Mouse (Mus musculus) heart, postnatal 0 days (tissue): ENCODE data around the gene Slc5a10. TPM values are rescaled to one million over a fixed set of nuclear protein-coding genes. Genes with fewer than 3 reads are reported as not detected.

Source experiments
- ATAC-seq: fragments of 200-750 bp; cut with Nextera tagmentation; 2 replicates; pipeline ENCODE4 v1.8.0; 2017; ENCODE audit warnings: low read depth, moderate number of reproducible peaks, moderate library complexity; ENCODE audit not compliant: insufficient read depth
- DNase-seq: peaks from one replicate; pipeline ENCODE4 v3.0.0-alpha.2; 2016; ENCODE audit warnings: low spot score
- H3K27ac ChIP-seq: fragments of 300-500 bp; sonication (generic); 2 replicates; pipeline ENCODE4 v1.5.1; 2014; ENCODE audit warnings: low read depth, mild to moderate bottlenecking
- H3K27me3 ChIP-seq: fragments of 300-500 bp; sonication (generic); 2 replicates; pipeline ENCODE4 v1.6.1; 2014; ENCODE audit warnings: low read length, mixed read lengths; ENCODE audit not compliant: control insufficient read depth, insufficient read depth
- H3K36me3 ChIP-seq: fragments of 300-500 bp; sonication (generic); replicated peaks from 2 replicates; pipeline ENCODE4 v1.6.1; 2014; ENCODE audit warnings: low read length, mixed read lengths; ENCODE audit not compliant: control insufficient read depth, insufficient read depth
- H3K4me1 ChIP-seq: fragments of 300-500 bp; sonication (generic); 2 replicates; pipeline ENCODE4 v1.6.1; 2014; ENCODE audit warnings: antibody characterized with exemption; ENCODE audit not compliant: control insufficient read depth, insufficient read depth
- H3K4me2 ChIP-seq: fragments of 300-500 bp; sonication (generic); 2 replicates; pipeline ENCODE4 v1.6.1; 2014; ENCODE audit warnings: low read depth, mild to moderate bottlenecking, low read length, moderate library complexity
- H3K4me3 ChIP-seq: fragments of 300-500 bp; sonication (generic); 2 replicates; pipeline ENCODE4 v1.5.1; 2014; ENCODE audit warnings: low read depth, low read length
- H3K9ac ChIP-seq: fragments of 300-500 bp; sonication (generic); replicated peaks from 2 replicates; pipeline ENCODE4 v1.6.1; 2014; ENCODE audit warnings: low read depth, low read length, mixed read lengths
- H3K9me3 ChIP-seq: fragments of 300-500 bp; sonication (generic); replicated peaks from 2 replicates; pipeline ENCODE4 v1.6.1; 2016; ENCODE audit warnings: low read length; ENCODE audit not compliant: control insufficient read depth
- CTCF ChIP-seq: IDR thresholded peaks from 2 replicates; pipeline ENCODE4 v1.5.1; 2016; ENCODE audit warnings: antibody characterized with exemption, control low read depth, low read depth
- EP300 ChIP-seq: IDR thresholded peaks from 2 replicates; pipeline ENCODE4 v1.6.1; 2016; ENCODE audit warnings: antibody characterized with exemption, low read depth
- WGBS: fragments of 180-500 bp; shearing (Covaris S2); extraction: QIAGEN DNeasy Blood & Tissue Kit; methylation state at CpG from one replicate; pipeline ENCODE4 v1.1.7; 2014; 5-methylcytosine and 5-hydroxymethylcytosine counted together
- polyA plus RNA-seq: library from polyadenylated mRNA; unstranded; fragments of >200 nt; fragmentation: Nextera tagmentation; extraction: Ambion mirVana; gene quantifications from 2 replicates; pipeline ENCODE4 v1.2.1, GENCODE M21; 2015
- total RNA-seq: library from RNA; depleted of rRNA; stranded (reverse); fragments of >200 nt; gene quantifications from 2 replicates; pipeline ENCODE4 v1.2.3, GENCODE M21; 2014; ENCODE audit warnings: low replicate concordance

The Slc5a10 gene
- total and polyA plus RNA-seq, 2 experiments from 2014 or later = not detected

- Histone ChIP-seq H3K4me2 (no peak overlapping the region), H3K27me3 (no peaks in the 10 kb centered on the region), H3K4me1 (no peaks in the 10 kb centered on the region), H3K9ac (no peak overlapping the region), H3K9me3 (no peaks in the 10 kb centered on the region), H3K27ac (no peak overlapping the region), H3K4me3 (no peak overlapping the region), H3K36me3 (peaks cover 82% of the 10 kb centered on the region)
- WGBS = 80% methylated on average over 7 of the region's 7 CpGs
- TF ChIP-seq EP300 (no peak), CTCF (no peak)
- no peak for ATAC-seq
- DNase-seq = no peak
Measured at GRCm38 (mm10) chr11:61732672-61733071, 12.0 kb upstream of the Slc5a10 start.

GRCm38 (mm10) chr11:61728037-61728436, 7.4 kb upstream of the Slc5a10 start:
- no peaks in the 10 kb centered on the region for H3K9me3 ChIP-seq
- H3K4me1 ChIP-seq = no peaks in the 10 kb centered on the region
- no peaks in the 10 kb centered on the region for H3K27me3 ChIP-seq
- peak; percentile 36; the same call in 1 of the 2 replicates for ATAC-seq
- H3K4me2 ChIP-seq = no peak overlapping the region
- WGBS = 32% methylated on average over 2 of the region's 2 CpGs
- H3K27ac ChIP-seq = peak overlapping the region; percentile 57
- peaks cover 42% of the 10 kb centered on the region for H3K36me3 ChIP-seq
- TF ChIP-seq CTCF (no peak), EP300 (no peak)
- no peak for DNase-seq
- no peak overlapping the region for H3K4me3 ChIP-seq
- H3K9ac ChIP-seq = no peak overlapping the region

- Histone ChIP-seq H3K4me1 (no peaks in the 10 kb centered on the region), H3K36me3 (no peaks in the 10 kb centered on the region), H3K9ac (no peak overlapping the region), H3K27me3 (no peaks in the 10 kb centered on the region), H3K4me2 (no peak overlapping the region), H3K27ac (no peak overlapping the region), H3K4me3 (no peak overlapping the region), H3K9me3 (no peaks in the 10 kb centered on the region)
- ATAC-seq (no peak), DNase-seq (no peak)
- no peak for TF ChIP-seq CTCF
- TF ChIP-seq EP300 = no peak
- WGBS = 73% methylated on average over 5 of the region's 5 CpGs
Measured at GRCm38 (mm10) chr11:61722077-61722476, 1.5 kb upstream of the Slc5a10 start.

GRCm38 (mm10) chr11:61719826-61720225, 800 bp downstream of the Slc5a10 start:
- DNase-seq = no peak
- Histone ChIP-seq H3K9ac (no peak overlapping the region), H3K4me2 (no peak overlapping the region), H3K4me3 (no peak overlapping the region), H3K27me3 (no peaks in the 10 kb centered on the region), H3K27ac (no peak overlapping the region), H3K9me3 (no peaks in the 10 kb centered on the region), H3K4me1 (no peaks in the 10 kb centered on the region), H3K36me3 (no peaks in the 10 kb centered on the region)
- 69% methylated on average over 8 of the region's 8 CpGs for WGBS
- TF ChIP-seq CTCF (no peak), EP300 (no peak)
- ATAC-seq = no peak

GRCm38 (mm10) chr11:61719387-61719786, 1.2 kb downstream of the Slc5a10 start:
- Histone ChIP-seq H3K9me3 (no peaks in the 10 kb centered on the region), H3K4me1 (no peaks in the 10 kb centered on the region), H3K9ac (no peak overlapping the region), H3K27ac (no peak overlapping the region), H3K36me3 (no peaks in the 10 kb centered on the region), H3K27me3 (no peaks in the 10 kb centered on the region), H3K4me3 (no peak overlapping the region), H3K4me2 (no peak overlapping the region)
- no peak for TF ChIP-seq CTCF
- TF ChIP-seq EP300 = no peak
- 54% methylated on average over 3 of the region's 3 CpGs for WGBS
- ATAC-seq (no peak), DNase-seq (no peak)

GRCm38 (mm10) chr11:61717990-61718389, 2.6 kb downstream of the Slc5a10 start:
- H3K4me1 ChIP-seq = no peaks in the 10 kb centered on the region
- H3K27me3 ChIP-seq = no peaks in the 10 kb centered on the region
- 56% methylated on average over 5 of the region's 5 CpGs for WGBS
- H3K27ac ChIP-seq = no peak overlapping the region
- H3K4me3 ChIP-seq = no peak overlapping the region
- no peak overlapping the region for H3K4me2 ChIP-seq
- ATAC-seq = no peak
- no peaks in the 10 kb centered on the region for H3K9me3 ChIP-seq
- TF ChIP-seq EP300 (no peak), CTCF (no peak)
- no peaks in the 10 kb centered on the region for H3K36me3 ChIP-seq
- no peak for DNase-seq
- no peak overlapping the region for H3K9ac ChIP-seq
